Mouse (Mus musculus) layer of hippocampus, postnatal 14 days (tissue): Measurements from ENCODE around the gene Crtap. TPM values are rescaled to one million over a fixed set of nuclear protein-coding genes. Genes with fewer than 3 reads are reported as not detected.
"Not testable (repeated sequence)": the region's sequence is repeated elsewhere in the genome, so short reads cannot be mapped to it uniquely, and the experiment has no call there.

Experiments used
- DNase-seq, 2 experiments: peaks; one replicate each; pipeline ENCODE4 v3.0.0; 2021 to 2022; ENCODE audit warnings: low spot score in 2 of 2, mixed read lengths in 1 of 2
- total RNA-seq, 2 experiments: library from RNA; stranded (reverse); gene quantifications; 2 replicates each; pipeline ENCODE4 v1.2.3; 2021

Gene Crtap
- total RNA-seq, 2 experiments from 2014 or later = 7.9 to 10.3 TPM

DNA sequence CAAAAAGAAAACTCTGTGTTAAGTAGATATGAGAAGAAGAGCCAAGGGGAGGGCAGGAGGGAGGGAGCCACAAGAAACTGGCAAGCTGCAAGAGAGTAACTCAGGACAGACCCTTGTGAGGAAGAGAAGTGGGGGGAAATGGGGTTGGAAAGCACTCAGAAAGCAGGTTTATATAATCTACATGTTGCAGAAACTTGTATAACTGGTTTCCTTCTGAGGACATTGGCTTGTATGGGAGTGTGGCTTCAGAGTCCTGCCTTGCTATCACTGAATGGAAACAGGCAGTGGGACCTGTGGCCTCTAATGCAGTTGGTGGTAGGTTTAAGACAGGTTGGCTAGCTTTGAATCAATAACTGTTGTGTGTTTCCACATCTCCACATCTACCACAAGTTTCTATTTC is 62.1 kb downstream of the Crtap start:
- not testable (repeated sequence) for DNase-seq

DNA sequence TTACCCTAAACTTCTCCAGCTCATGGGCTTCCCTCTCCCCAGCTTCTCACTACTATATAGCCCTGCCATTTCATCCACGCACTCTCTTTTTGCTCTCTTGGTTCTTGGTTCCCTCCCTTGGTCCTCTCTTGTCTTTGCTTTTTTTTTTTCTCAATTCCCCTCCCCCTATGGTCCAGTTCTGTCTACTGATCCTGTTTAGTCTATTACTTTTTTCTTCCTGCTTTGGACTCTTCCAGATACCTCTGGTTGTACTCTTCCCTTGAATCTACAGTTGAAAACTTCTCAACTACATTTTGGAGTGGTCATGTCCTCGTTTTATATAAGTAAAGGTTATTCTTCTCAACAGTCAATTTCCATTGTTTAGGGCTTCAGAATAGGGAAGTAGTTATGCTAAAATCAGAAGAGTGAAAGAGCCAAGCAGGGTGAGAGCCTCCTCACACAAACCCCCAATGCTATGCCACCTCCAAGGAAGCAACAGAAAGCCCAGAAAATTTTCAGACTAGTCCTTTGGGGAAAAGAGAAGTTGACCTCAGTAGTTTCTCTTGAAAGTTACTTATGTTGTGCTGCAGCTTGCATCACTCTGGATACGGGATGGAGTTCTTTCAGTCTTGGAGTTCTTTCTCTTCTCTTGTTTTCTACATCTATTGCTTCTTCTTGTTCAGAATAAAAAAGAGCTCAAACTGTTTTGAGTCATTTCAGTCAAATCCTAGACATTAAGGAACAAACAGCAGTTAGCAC is 64.3 kb downstream of the Crtap start:
- no peak for DNase-seq

Other genes starting within 250 kb of the Crtap start
- gene Bcl2a1c, start 60.5 kb downstream of the Crtap start, total RNA-seq = not detected
- 10 to 100 TPM; 25.2 to 27.6 TPM for gene Glb1, start 10.4 kb upstream of the Crtap start, total RNA-seq
- 1 to 10 TPM; 8.9 to 9.4 TPM for gene Tmppe, start 10.4 kb upstream of the Crtap start, total RNA-seq
- not detected for gene Ccr4, start 114.2 kb upstream of the Crtap start, total RNA-seq
- gene C130032M10Rik, start 125.0 kb upstream of the Crtap start, total RNA-seq = not detected
- gene Trim71, start 173.7 kb upstream of the Crtap start, total RNA-seq = under 1 TPM; 0.50 to 0.69 TPM
- gene Cnot10, start 249.5 kb upstream of the Crtap start, total RNA-seq = 10 to 100 TPM; 43.8 to 58.2 TPM